Mouse (Mus musculus): ENCODE data around the gene Nmur1. TPM values are rescaled to one million over a fixed set of nuclear protein-coding genes. Genes with fewer than 3 reads are reported as not detected.
A peak's percentile ranks its signal among the peaks of the same experiment; 100 is the strongest.

Gene Nmur1
- polyA plus RNA-seq, 1 experiment from 2014 or later = 4.5 TPM

GRCm38 (mm10) chr1:86361852-86362615 lies 64.0 kb downstream of the Nmur1 start:
- WGBS = 56% methylated on average over 4 of the region's 4 CpGs
- no peak overlapping the region for H3K9ac ChIP-seq (ENCODE audit: low read depth, low read length)
- no peaks in the 10 kb centered on the region for H3K4me1 ChIP-seq (replicated peaks; ENCODE audit: control insufficient read depth, insufficient read depth, low read length)
- H3K36me3 ChIP-seq (ENCODE audit: control insufficient read depth, insufficient read depth) = peaks cover 2% of the 10 kb centered on the region
- no peak for TF ChIP-seq CTCF (IDR thresholded peaks at IDR 0.05; ENCODE audit: low read depth)
- no peak overlapping the region for H3K4me3 ChIP-seq (ENCODE audit: low read depth, low read length)
- H3K9me3 ChIP-seq (ENCODE audit: control insufficient read depth) = no peaks in the 10 kb centered on the region
- H3K27me3 ChIP-seq (replicated peaks; ENCODE audit: control insufficient read depth, insufficient read depth, low read length) = no peaks in the 10 kb centered on the region
- ATAC-seq = no peak
- no peak overlapping the region for H3K27ac ChIP-seq (ENCODE audit: low read depth, low read length)
- no peak overlapping the region for H3K4me2 ChIP-seq (replicated peaks; ENCODE audit: low read depth)

- Histone ChIP-seq H3K4me1 (replicated peaks; ENCODE audit: control insufficient read depth, insufficient read depth, low read length) (no peaks in the 10 kb centered on the region), H3K9ac (ENCODE audit: low read depth, low read length) (peak overlapping the region; percentile 79; the same call in 1 of the 2 replicates), H3K4me3 (ENCODE audit: low read depth, low read length) (peak overlapping the region; percentile 90), H3K27me3 (replicated peaks; ENCODE audit: control insufficient read depth, insufficient read depth, low read length) (no peaks in the 10 kb centered on the region), H3K36me3 (ENCODE audit: control insufficient read depth, insufficient read depth) (peaks cover 18% of the 10 kb centered on the region), H3K9me3 (ENCODE audit: control insufficient read depth) (no peaks in the 10 kb centered on the region), H3K4me2 (replicated peaks; ENCODE audit: low read depth) (peak overlapping the region; percentile 95), H3K27ac (ENCODE audit: low read depth, low read length) (no peak overlapping the region)
- TF ChIP-seq CTCF (IDR thresholded peaks at IDR 0.05; ENCODE audit: low read depth) = no peak
- ATAC-seq = no peak
- 12% methylated on average over 12 of the region's 12 CpGs for WGBS
Observed at GRCm38 (mm10) chr1:86360441-86360840, 65.6 kb downstream of the Nmur1 start.

- peak overlapping the region; percentile 79 for H3K9ac ChIP-seq (ENCODE audit: low read depth, low read length)
- peaks cover 24% of the 10 kb centered on the region for H3K36me3 ChIP-seq (ENCODE audit: control insufficient read depth, insufficient read depth)
- no peaks in the 10 kb centered on the region for H3K9me3 ChIP-seq (ENCODE audit: control insufficient read depth)
- H3K4me1 ChIP-seq (replicated peaks; ENCODE audit: control insufficient read depth, insufficient read depth, low read length) = no peaks in the 10 kb centered on the region
- no peaks in the 10 kb centered on the region for H3K27me3 ChIP-seq (replicated peaks; ENCODE audit: control insufficient read depth, insufficient read depth, low read length)
- peak; percentile 35 for ATAC-seq
- TF ChIP-seq CTCF (IDR thresholded peaks at IDR 0.05; ENCODE audit: low read depth) = no peak
- H3K27ac ChIP-seq (ENCODE audit: low read depth, low read length) = peak overlapping the region; percentile 72
- 0% methylated on average over 26 of the region's 26 CpGs for WGBS
- peak overlapping the region; percentile 95 for H3K4me2 ChIP-seq (replicated peaks; ENCODE audit: low read depth)
- peak overlapping the region; percentile 90 for H3K4me3 ChIP-seq (ENCODE audit: low read depth, low read length)
Observed at GRCm38 (mm10) chr1:86359798-86360179, 66.2 kb downstream of the Nmur1 start.

- WGBS = under 1% methylated on average over 95 of the region's 102 CpGs
- H3K9ac ChIP-seq (ENCODE audit: low read depth, low read length) = peak within 1 kb of the TSS; percentile 95
- peaks cover 31% of the 10 kb centered on the region for H3K36me3 ChIP-seq (ENCODE audit: control insufficient read depth, insufficient read depth)
- no peaks in the 10 kb centered on the region for H3K27me3 ChIP-seq (replicated peaks; ENCODE audit: control insufficient read depth, insufficient read depth, low read length)
- peak within 1 kb of the TSS; percentile 95 for H3K4me2 ChIP-seq (replicated peaks; ENCODE audit: low read depth)
- peak within 1 kb of the TSS; percentile 90 for H3K4me3 ChIP-seq (ENCODE audit: low read depth, low read length)
- TF ChIP-seq CTCF (IDR thresholded peaks at IDR 0.05; ENCODE audit: low read depth) = 0 out of 2 replicates have a peak, but pooled peaks have one; percentile 8
- H3K4me1 ChIP-seq (replicated peaks; ENCODE audit: control insufficient read depth, insufficient read depth, low read length) = no peaks in the 10 kb centered on the region
- H3K27ac ChIP-seq (ENCODE audit: low read depth, low read length) = peak within 1 kb of the TSS; percentile 100
- ATAC-seq = peak; percentile 95
- no peaks in the 10 kb centered on the region for H3K9me3 ChIP-seq (ENCODE audit: control insufficient read depth)
Observed at GRCm38 (mm10) chr1:86358906-86359797, 66.9 kb downstream of the Nmur1 start, which contains the start of gene Ncl. Ncl (minus strand) TSS chr1:86359400.

- H3K27me3 ChIP-seq (replicated peaks; ENCODE audit: control insufficient read depth, insufficient read depth, low read length) = no peaks in the 10 kb centered on the region
- peak overlapping the region; percentile 90 for H3K4me3 ChIP-seq (ENCODE audit: low read depth, low read length)
- ATAC-seq = peak; percentile 15; the same call in 1 of the 2 replicates
- peak overlapping the region; percentile 95 for H3K9ac ChIP-seq (ENCODE audit: low read depth, low read length)
- H3K4me2 ChIP-seq (replicated peaks; ENCODE audit: low read depth) = peak overlapping the region; percentile 95
- H3K36me3 ChIP-seq (ENCODE audit: control insufficient read depth, insufficient read depth) = peaks cover 38% of the 10 kb centered on the region
- no peak for TF ChIP-seq CTCF (IDR thresholded peaks at IDR 0.05; ENCODE audit: low read depth)
- WGBS = under 1% methylated on average over 41 of the region's 41 CpGs
- peak overlapping the region; percentile 100; the same call in 1 of the 2 replicates for H3K27ac ChIP-seq (ENCODE audit: low read depth, low read length)
- H3K9me3 ChIP-seq (ENCODE audit: control insufficient read depth) = no peaks in the 10 kb centered on the region
- H3K4me1 ChIP-seq (replicated peaks; ENCODE audit: control insufficient read depth, insufficient read depth, low read length) = no peaks in the 10 kb centered on the region
Observed at GRCm38 (mm10) chr1:86358229-86358905, 67.7 kb downstream of the Nmur1 start.
